Mouse (Mus musculus): Measurements from ENCODE around the gene Gsc2.

DNA sequence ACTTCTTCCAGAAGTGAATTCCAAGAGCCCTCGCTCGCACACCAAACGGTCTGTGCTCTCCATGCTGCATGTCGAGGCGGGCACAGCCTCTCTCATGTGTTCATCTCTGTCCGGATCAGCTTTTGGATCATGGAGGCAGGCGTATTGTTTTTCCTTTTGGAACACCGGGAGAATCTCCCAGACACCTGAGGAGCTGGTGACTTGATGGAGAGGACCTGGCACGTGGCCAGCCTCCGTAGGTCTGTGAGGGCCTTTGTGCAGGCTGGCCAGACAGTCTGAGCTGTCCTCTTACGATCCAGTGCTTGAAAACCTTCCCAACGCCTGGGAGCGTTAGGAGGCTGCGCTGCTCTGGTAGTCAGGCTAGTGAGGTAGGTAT, 7.3 kb upstream of the Gsc2 start:
- TF ChIP-seq CTCF (IDR thresholded peaks at IDR 0.05; ENCODE audit: low read depth), result no peak
- no peak for TF ChIP-seq EP300 (optimal IDR thresholded peaks at IDR 0.05)

Data from stomach, postnatal 0 days (tissue).